Mouse (Mus musculus): ENCODE data around the gene Vmn2r79. TPM values are rescaled to one million over a fixed set of nuclear protein-coding genes. Genes with fewer than 3 reads are reported as not detected.
"Not testable (repeated sequence)": the region's sequence is repeated elsewhere in the genome, so short reads cannot be mapped to it uniquely, and the experiment has no call there.

Gene Vmn2r79
- not detected in 2 replicates for polyA plus RNA-seq (2015; fragmentation: Nextera tagmentation; extraction: Ambion mirVana)

- H3K4me1 ChIP-seq (replicated peaks); ATAC-seq; H3K27ac ChIP-seq; H3K27me3 ChIP-seq (replicated peaks); H3K36me3 ChIP-seq; H3K9me3 ChIP-seq; H3K4me2 ChIP-seq (replicated peaks); H3K4me3 ChIP-seq (replicated peaks); H3K9ac ChIP-seq: not testable (repeated sequence)
- WGBS = 88% methylated on average over 1 of the region's 1 CpGs
Observed at GRCm38 (mm10) chr7:86995815-86996214, at the start of gene Vmn2r79. Gene Vmn2r79 (plus strand): TSS chr7:86996115.

- Histone ChIP-seq H3K4me2 (replicated peaks) (no peak overlapping the region), H3K36me3 (no peaks in the 10 kb centered on the region), H3K4me3 (replicated peaks) (no peak overlapping the region), H3K4me1 (replicated peaks) (no peaks in the 10 kb centered on the region), H3K27ac (no peak overlapping the region), H3K9ac (no peak overlapping the region), H3K27me3 (replicated peaks) (no peaks in the 10 kb centered on the region), H3K9me3 (no peaks in the 10 kb centered on the region)
- whole genome bisulfite sequencing = 55% methylated on average over 1 of the region's 1 CpGs
- ATAC-seq = no peak
Observed at GRCm38 (mm10) chr7:86994700-86995099, 1.2 kb upstream of the Vmn2r79 start.

GRCm38 (mm10) chr7:87026486-87026885 lies 30.6 kb downstream of the Vmn2r79 start:
- H3K36me3 ChIP-seq; H3K9ac ChIP-seq; H3K9me3 ChIP-seq; H3K27ac ChIP-seq; ATAC-seq; H3K4me1 ChIP-seq (replicated peaks); H3K4me2 ChIP-seq (replicated peaks); H3K4me3 ChIP-seq (replicated peaks); H3K27me3 ChIP-seq (replicated peaks): not testable (repeated sequence)

GRCm38 (mm10) chr7:87063576-87063975 lies 67.7 kb downstream of the Vmn2r79 start:
- Histone ChIP-seq H3K36me3 (no peaks in the 10 kb centered on the region), H3K9me3 (no peaks in the 10 kb centered on the region), H3K9ac (no peak overlapping the region), H3K4me1 (replicated peaks) (no peaks in the 10 kb centered on the region), H3K27ac (no peak overlapping the region), H3K4me2 (replicated peaks) (no peak overlapping the region), H3K27me3 (replicated peaks) (no peaks in the 10 kb centered on the region), H3K4me3 (replicated peaks) (no peak overlapping the region)
- no peak for ATAC-seq
- WGBS = 65% methylated on average over 4 of the region's 4 CpGs

Other genes starting within 250 kb of the Vmn2r79 start
- 0.23 TPM in 1 of 2 replicates, not detected in the other for gene Folh1, start 220.2 kb upstream of the Vmn2r79 start, polyA plus RNA-seq (2015; fragmentation: Nextera tagmentation; extraction: Ambion mirVana)
- gene Vmn2r77, start 201.1 kb upstream of the Vmn2r79 start, polyA plus RNA-seq (2015; fragmentation: Nextera tagmentation; extraction: Ambion mirVana) = not detected in 2 replicates
- gene Vmn2r78, start 81.0 kb upstream of the Vmn2r79 start, polyA plus RNA-seq (2015; fragmentation: Nextera tagmentation; extraction: Ambion mirVana) = not detected in 2 replicates
- gene Nox4, start 250.0 kb downstream of the Vmn2r79 start, polyA plus RNA-seq (2015; fragmentation: Nextera tagmentation; extraction: Ambion mirVana) = 5.7 and 6.0 TPM in 2 replicates

Measured in intestine, embryonic 15.5 days (tissue).